Mouse (Mus musculus): ENCODE measurements around the gene Trem2. TPM values are rescaled to one million over a fixed set of nuclear protein-coding genes. Genes with fewer than 3 reads are reported as not detected.

Trem2 gene
- polyA plus RNA-seq, 1 experiment from 2014 or later: 2.8 TPM

Other genes starting within 250 kb of the Trem2 start
- not detected in 2 replicates for gene 9830107B12Rik, start 200.1 kb upstream of the Trem2 start, polyA plus RNA-seq (2014; fragmentation: Nextera tagmentation; extraction: Ambion mirVana)
- not detected in 2 replicates for gene A530064D06Rik, start 179.1 kb upstream of the Trem2 start, polyA plus RNA-seq (2014; fragmentation: Nextera tagmentation; extraction: Ambion mirVana)
- gene Trem1, start 113.6 kb upstream of the Trem2 start, polyA plus RNA-seq (2014; fragmentation: Nextera tagmentation; extraction: Ambion mirVana): not detected in 2 replicates
- gene Trem3, start 98.6 kb upstream of the Trem2 start, polyA plus RNA-seq (2014; fragmentation: Nextera tagmentation; extraction: Ambion mirVana): not detected in 2 replicates
- gene Treml4, start 82.1 kb upstream of the Trem2 start, polyA plus RNA-seq (2014; fragmentation: Nextera tagmentation; extraction: Ambion mirVana): 0.19 and 0.43 TPM in 2 replicates
- gene Treml2, start 46.9 kb upstream of the Trem2 start, polyA plus RNA-seq (2014; fragmentation: Nextera tagmentation; extraction: Ambion mirVana): 0.16 TPM in 1 of 2 replicates, not detected in the other
- 0.10 and 0.49 TPM in 2 replicates for gene B430306N03Rik, start 30.3 kb upstream of the Trem2 start, polyA plus RNA-seq (2014; fragmentation: Nextera tagmentation; extraction: Ambion mirVana)
- gene Treml1, start 13.5 kb downstream of the Trem2 start, polyA plus RNA-seq (2014; fragmentation: Nextera tagmentation; extraction: Ambion mirVana): 0.67 and 0.76 TPM in 2 replicates
- gene Nfya, start 63.5 kb downstream of the Trem2 start, polyA plus RNA-seq (2014; fragmentation: Nextera tagmentation; extraction: Ambion mirVana): 16.4 and 26.7 TPM in 2 replicates
- gene Oard1, start 63.6 kb downstream of the Trem2 start, polyA plus RNA-seq (2014; fragmentation: Nextera tagmentation; extraction: Ambion mirVana): 82.5 and 101 TPM in 2 replicates
- gene Apobec2, start 86.5 kb downstream of the Trem2 start, polyA plus RNA-seq (2014; fragmentation: Nextera tagmentation; extraction: Ambion mirVana): 0.69 and 0.89 TPM in 2 replicates
- gene Tspo2, start 105.1 kb downstream of the Trem2 start, polyA plus RNA-seq (2014; fragmentation: Nextera tagmentation; extraction: Ambion mirVana): 1.9 TPM in 2 replicates
- gene Unc5cl, start 108.5 kb downstream of the Trem2 start, polyA plus RNA-seq (2014; fragmentation: Nextera tagmentation; extraction: Ambion mirVana): 3.5 and 4.7 TPM in 2 replicates